Mouse (Mus musculus) v-Abl transformed pro-B cells (cell line): ENCODE results near the gene Glo1.
"Not testable (repeated sequence)": the region's sequence is repeated elsewhere in the genome, so short reads cannot be mapped to it uniquely, and the experiment has no call there.

Experiments used
- in situ Hi-C, 2 experiments: fragments of 400-800 bp; cut with MboI; formaldehyde crosslinking; loops; one replicate each; pipeline ENCODE4 v1.15.1; 2025; ENCODE audit not compliant: unreplicated experiment in 2 of 2

The Glo1 gene

GRCm38 (mm10) chr17:30626719-30627118 lies at the start of gene Glo1:
Gene Glo1 (minus strand): TSS chr17:30626871.
- in situ Hi-C loops, result not testable (repeated sequence)

GRCm38 (mm10) chr17:30675021-30675740 lies 48.5 kb upstream of the Glo1 start:
- in situ Hi-C loops, result no loop called here

DNA sequence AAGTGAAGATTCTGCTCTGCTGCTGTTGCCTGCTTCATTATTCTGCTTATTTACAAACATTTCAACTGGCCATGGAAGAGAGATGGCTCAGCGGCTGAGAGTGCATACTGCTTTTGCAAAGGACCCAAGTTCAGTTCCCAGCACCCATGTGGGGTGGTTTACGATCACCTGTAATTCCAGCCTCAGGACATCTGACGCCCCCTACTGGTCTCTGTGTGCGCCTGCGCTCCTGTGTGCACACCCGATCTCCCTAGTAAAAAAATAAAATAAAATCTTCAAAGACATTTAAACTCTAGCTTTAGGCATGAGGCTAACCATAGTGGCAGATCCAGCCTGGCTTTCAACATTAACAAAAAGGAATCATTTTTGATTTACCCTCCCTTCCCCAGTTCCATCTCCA lies 46.4 kb upstream of the Glo1 start:
- in situ Hi-C loops, result no loop called here

GRCm38 (mm10) chr17:30672556-30672955 lies 45.9 kb upstream of the Glo1 start:
- in situ Hi-C loops, result no loop called here

DNA sequence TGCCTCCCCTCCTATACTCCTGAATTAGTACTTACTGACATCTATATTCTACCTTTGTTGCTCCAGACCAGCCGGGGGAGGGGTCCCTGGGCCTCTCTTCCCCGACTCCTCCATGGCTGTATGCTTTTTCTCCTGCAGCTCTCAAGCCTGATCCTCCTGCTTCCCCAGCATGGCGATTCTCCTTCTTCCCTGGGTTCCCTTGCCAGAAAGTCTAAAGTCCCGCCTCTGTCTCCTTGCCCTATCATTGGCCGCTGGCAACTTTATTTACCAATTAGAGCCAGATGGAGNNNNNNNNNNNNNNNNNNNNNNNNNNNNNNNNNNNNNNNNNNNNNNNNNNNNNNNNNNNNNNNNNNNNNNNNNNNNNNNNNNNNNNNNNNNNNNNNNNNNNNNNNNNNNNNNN lies 38.2 kb upstream of the Glo1 start:
- in situ Hi-C loops, result no loop called here

GRCm38 (mm10) chr17:30663170-30663569 lies 36.5 kb upstream of the Glo1 start:
- in situ Hi-C loops, result no loop called here

DNA sequence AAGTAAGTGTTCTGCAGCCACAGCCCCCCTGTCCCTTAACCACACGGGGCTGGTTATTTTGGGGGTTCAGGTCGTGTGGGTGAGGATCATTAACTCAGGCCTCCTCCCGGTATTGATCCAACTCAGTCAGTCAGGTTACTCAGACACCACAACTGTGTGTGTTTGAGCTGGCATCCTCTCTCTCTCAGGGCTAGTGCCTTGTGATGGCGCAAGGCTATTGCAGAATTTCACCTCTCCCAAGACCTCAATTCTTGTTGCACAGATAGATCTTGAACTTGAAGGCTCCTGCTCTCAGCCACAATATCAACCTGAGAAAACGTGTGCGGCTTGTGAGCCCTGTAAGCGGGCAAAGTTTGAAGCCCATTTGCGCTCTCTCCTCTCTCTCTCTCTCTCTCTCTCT lies 35.5 kb upstream of the Glo1 start:
- in situ Hi-C loops, result no loop called here

- in situ Hi-C loops, result no loop called here
These were observed 31.5 kb upstream of the Glo1 start for GRCm38 (mm10) chr17:30658152-30658544.

GRCm38 (mm10) chr17:30657530-30658151 lies 31.0 kb upstream of the Glo1 start:
- in situ Hi-C loops, result no loop called here

- in situ Hi-C loops, result no loop called here
These were observed 26.3 kb upstream of the Glo1 start for GRCm38 (mm10) chr17:30653010-30653409.

DNA sequence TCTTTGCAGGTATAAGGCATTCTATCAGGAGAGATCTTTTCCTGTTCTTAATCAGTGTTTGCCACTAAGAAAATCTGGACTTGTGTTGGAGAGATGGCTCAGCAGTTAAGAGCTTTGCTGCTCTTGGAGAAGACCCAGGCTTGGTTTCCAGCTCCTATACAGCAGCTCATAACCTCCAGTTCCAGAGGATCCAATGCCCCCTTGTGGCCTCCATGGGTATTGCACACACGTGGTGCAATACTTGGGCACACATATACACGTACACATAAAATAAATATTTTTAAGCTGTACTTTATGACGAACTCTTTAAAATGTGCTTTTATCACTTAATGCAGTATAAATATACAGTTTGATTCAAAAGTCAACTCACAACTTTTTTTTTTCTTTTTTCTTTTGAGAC lies 22.1 kb upstream of the Glo1 start:
- in situ Hi-C loops, result no loop called here

- in situ Hi-C loops, result no loop called here
These were observed 14.2 kb upstream of the Glo1 start for GRCm38 (mm10) chr17:30640896-30641295.

DNA sequence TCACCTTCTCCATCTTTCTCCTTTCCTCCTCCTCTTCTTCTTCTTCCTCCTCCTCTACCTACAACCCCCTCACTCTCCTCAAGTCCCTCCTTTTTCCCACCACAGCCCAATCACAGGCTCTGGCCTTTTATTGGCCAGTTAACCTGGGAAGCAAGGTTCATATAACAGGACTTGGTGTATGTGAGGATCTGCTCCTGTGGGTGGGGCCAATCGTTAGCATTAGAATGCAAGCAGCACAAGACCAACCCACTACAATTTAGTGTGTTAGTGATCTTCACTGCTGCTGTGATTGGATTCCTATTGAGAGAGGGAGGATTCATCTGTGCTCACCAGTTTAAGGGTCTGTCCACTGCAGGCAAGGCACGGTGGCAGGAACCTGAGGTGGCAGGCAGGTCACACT lies 12.3 kb upstream of the Glo1 start:
- in situ Hi-C loops, result no loop called here

- in situ Hi-C loops, result no loop called here
These were observed 11.0 kb upstream of the Glo1 start for GRCm38 (mm10) chr17:30637714-30638113.

DNA sequence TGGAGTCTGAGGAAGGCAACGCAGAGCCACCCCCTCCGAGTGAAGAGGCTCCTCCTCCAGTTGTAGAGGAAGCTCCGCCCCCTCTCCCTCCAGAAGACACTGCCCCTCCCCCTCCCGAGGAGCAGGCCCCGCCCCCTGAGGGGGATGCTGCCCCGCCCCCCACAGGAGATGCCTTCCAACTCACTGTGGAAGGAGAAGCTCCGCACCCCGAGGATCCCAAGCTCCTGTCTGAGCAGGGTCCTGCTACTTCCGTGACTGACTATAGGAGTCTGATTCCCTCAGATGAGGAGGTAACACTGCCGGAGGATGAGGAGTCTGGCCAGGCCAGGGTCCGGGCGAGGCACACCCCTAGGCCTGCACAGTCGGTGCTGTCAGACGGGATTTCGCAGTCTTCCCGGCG lies 8.7 kb upstream of the Glo1 start:
- in situ Hi-C loops, result no loop called here

DNA sequence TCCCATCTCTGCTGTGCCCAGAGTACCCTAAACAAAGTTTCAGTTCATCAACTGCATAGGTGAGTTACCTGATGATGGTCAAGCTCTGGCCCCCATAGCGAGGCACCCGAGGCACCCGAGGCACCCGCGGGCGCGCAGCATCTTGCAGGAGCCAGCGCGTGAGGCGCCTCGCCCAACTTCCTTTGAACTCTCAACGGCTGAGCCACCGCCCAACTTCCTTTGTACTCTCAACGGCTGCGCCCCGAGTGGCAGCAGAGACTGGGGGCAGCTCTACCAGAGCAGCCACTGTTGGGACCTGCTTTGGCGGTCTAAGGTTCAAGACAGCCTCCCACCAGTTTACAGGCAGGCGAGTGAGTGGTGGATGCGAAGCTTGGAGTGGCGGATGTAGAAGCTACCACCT lies 2.5 kb downstream of the Glo1 start, which contains the start of gene Dnah8:
Dnah8 (plus strand) TSS at position 223 of the 400 bp plus-strand sequence.
- in situ Hi-C loops, result not testable (repeated sequence)

DNA sequence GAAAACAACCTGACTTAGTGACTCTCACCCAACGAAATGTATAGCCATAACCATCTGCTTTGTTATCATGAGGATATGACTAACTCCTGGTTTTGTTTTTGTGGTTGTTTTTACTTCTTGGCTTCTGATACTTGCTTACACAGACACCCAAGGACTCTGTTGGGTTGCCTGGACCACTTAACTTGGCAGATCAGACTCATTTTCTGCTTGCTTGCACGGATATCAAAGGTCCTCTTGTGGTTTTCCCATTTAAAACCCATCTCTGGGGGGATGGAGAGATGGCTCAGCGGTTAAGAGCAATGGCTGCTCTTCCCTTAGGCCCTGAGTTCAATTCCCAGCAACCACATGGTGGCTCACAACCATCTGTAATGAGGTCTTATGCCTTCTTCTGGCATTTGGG lies 3.5 kb downstream of the Glo1 start:
- in situ Hi-C loops, result no loop called here

DNA sequence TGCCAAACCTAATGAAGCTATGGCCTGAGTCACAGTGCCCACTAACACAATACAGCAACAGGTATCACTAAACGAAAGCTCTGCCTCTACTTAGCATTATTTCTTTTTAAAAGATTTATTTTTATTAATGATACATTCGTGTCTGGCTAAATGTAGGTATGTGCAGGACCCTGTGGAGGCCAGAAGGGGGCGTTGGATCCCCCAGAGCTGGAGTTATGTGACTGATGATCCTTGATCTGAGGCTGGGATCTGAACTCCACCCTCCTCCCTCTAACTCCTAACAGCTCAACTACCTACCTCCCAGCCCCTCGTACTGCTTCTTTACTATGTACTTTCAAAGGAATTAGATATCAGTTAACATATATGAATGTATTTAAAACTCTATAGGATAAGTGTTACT lies 5.2 kb downstream of the Glo1 start:
- in situ Hi-C loops, result no loop called here

DNA sequence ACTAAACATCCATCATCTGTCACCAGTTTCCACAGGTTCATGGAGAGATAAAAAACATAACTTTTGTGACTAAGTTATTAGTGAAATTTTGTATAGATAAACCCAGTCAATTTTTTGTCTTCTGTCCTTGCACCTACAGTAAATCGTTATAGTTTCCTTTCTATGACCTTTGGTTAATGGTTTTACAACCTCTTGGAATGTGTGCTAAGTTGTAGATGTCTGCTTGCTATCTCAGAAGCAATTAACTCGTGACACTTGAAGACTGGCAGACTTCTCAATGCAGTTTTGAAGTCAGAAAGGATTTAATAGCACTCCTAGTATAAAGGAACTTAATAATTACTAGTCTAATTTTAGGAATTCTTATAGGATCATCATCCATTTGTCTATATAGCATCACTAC lies 6.1 kb downstream of the Glo1 start:
- in situ Hi-C loops, result no loop called here

GRCm38 (mm10) chr17:30619153-30619552 lies 7.5 kb downstream of the Glo1 start:
- in situ Hi-C loops, result no loop called here

- in situ Hi-C loops, result no loop called here
These were observed 8.4 kb downstream of the Glo1 start for GRCm38 (mm10) chr17:30618136-30618891.

- in situ Hi-C loops, result no loop called here
These were observed 10.5 kb downstream of the Glo1 start for GRCm38 (mm10) chr17:30616203-30616602.
